Mouse (Mus musculus) spleen, postnatal 0 days (tissue): ENCODE data around the gene Zdhhc11. TPM values are rescaled to one million over a fixed set of nuclear protein-coding genes. Genes with fewer than 3 reads are reported as not detected.

Source experiments
- polyA plus RNA-seq: library from polyadenylated mRNA; unstranded; fragments of >200 nt; fragmentation: Nextera tagmentation; extraction: Ambion mirVana; gene quantifications from 2 replicates; pipeline ENCODE4 v1.2.1, GENCODE M21; 2015

The Zdhhc11 gene
- not detected in 2 replicates for polyA plus RNA-seq

GRCm38 (mm10) chr13:73963551-73963950 lies at the start of gene Zdhhc11:
Gene Zdhhc11 (plus strand): TSS chr13:73963851.

GRCm38 (mm10) chr13:73937321-73938176 lies 26.1 kb upstream of the Zdhhc11 start, which contains the start of the genes Trip13 and Brd9:
Gene Trip13 (minus strand): TSS chr13:73937784.
Gene Brd9 (plus strand): TSS chr13:73937811.

GRCm38 (mm10) chr13:74008948-74009718 lies 45.5 kb downstream of the Zdhhc11 start, which contains the start of gene Tppp:
Gene Tppp (plus strand): TSS chr13:74009407.

Other genes starting within 250 kb of the Zdhhc11 start
- gene Slc12a7, start 230.8 kb upstream of the Zdhhc11 start, polyA plus RNA-seq: 3.7 and 4.2 TPM in 2 replicates
- 1.9 and 2.0 TPM in 2 replicates for gene Nkd2, start 116.2 kb upstream of the Zdhhc11 start, polyA plus RNA-seq
- 24.8 and 27.7 TPM in 2 replicates for gene Trip13, start 26.1 kb upstream of the Zdhhc11 start, polyA plus RNA-seq
- 24.6 and 27.9 TPM in 2 replicates for gene Brd9, start 26.0 kb upstream of the Zdhhc11 start, polyA plus RNA-seq
- 0.36 and 0.63 TPM in 2 replicates for gene Tppp, start 45.6 kb downstream of the Zdhhc11 start, polyA plus RNA-seq
- gene Cep72, start 98.4 kb downstream of the Zdhhc11 start, polyA plus RNA-seq: 7.2 and 9.0 TPM in 2 replicates
- gene Slc9a3, start 157.6 kb downstream of the Zdhhc11 start, polyA plus RNA-seq: not detected in 2 replicates
- gene Exoc3, start 244.9 kb downstream of the Zdhhc11 start, polyA plus RNA-seq: 30.9 and 34.4 TPM in 2 replicates